Mouse (Mus musculus) adipose tissue, adult 10 weeks (tissue): ENCODE data around the gene Lgi1. TPM values are rescaled to one million over a fixed set of nuclear protein-coding genes. Genes with fewer than 3 reads are reported as not detected.

Source experiments
- polyA plus RNA-seq: library from polyadenylated mRNA; stranded (reverse); fragments of 350-450 nt; fragmentation: Illumina TruSeq; extraction: RNeasy Lipid Tissue Mini Kit (QIAGEN cat#74804); gene quantifications from one replicate; pipeline ENCODE4 v1.2.3, GENCODE M21; 2014; ENCODE audit warnings: low read depth, low replicate concordance

Lgi1 gene
- polyA plus RNA-seq, result 0.48 TPM

GRCm38 (mm10) chr19:38264505-38265500 lies at the start of gene Lgi1:
TSS of gene Lgi1 (plus strand) at chr19:38264536.

GRCm38 (mm10) chr19:38223905-38224684 lies 40.2 kb upstream of the Lgi1 start, which contains the start of gene Fra10ac1:
TSS of gene Fra10ac1 (minus strand) at chr19:38224156.

Other genes with a start within 250 kb of the Lgi1 start
- gene Myof, start 221.0 kb upstream of the Lgi1 start, polyA plus RNA-seq, result 62.4 TPM
- 1.2 TPM for gene Cep55, start 209.5 kb upstream of the Lgi1 start, polyA plus RNA-seq
- 18.8 TPM for gene Ffar4, start 167.5 kb upstream of the Lgi1 start, polyA plus RNA-seq
- gene Rbp4, start 139.3 kb upstream of the Lgi1 start, polyA plus RNA-seq, result 248 TPM
- gene Pde6c, start 131.8 kb upstream of the Lgi1 start, polyA plus RNA-seq, result not detected
- gene Fra10ac1, start 40.4 kb upstream of the Lgi1 start, polyA plus RNA-seq, result 19.0 TPM
- 28.0 TPM for gene Slc35g1, start 131.4 kb downstream of the Lgi1 start, polyA plus RNA-seq
- gene Plce1, start 216.6 kb downstream of the Lgi1 start, polyA plus RNA-seq, result 6.9 TPM